Mouse (Mus musculus) CH12.LX (cell line): ENCODE results near the gene Rab4a. TPM values are rescaled to one million over a fixed set of nuclear protein-coding genes. Genes with fewer than 3 reads are reported as not detected.
A peak's percentile ranks its signal among the peaks of the same experiment; 100 is the strongest.

ENCODE experiments used
- DNase-seq: peaks from one replicate; pipeline ENCODE4 v3.0.0-alpha.2; 2013; ENCODE audit errors: extremely low read depth
- H3K27ac ChIP-seq: 2 replicates; pipeline ENCODE4 v1.5.1; 2012; ENCODE audit warnings: low read depth, mild to moderate bottlenecking, control low read depth, moderate library complexity; ENCODE audit not compliant: insufficient read depth
- H3K27me3 ChIP-seq: replicated peaks from 2 replicates; pipeline ENCODE3; 2012; ENCODE audit warnings: inconsistent platforms
- H3K36me3 ChIP-seq, 2 experiments: replicated peaks in 1 of 2; 2 replicates each; pipeline versions ENCODE3 to v1.6.1; 2012; ENCODE audit warnings: inconsistent platforms in 1 of 2, low read length in 1 of 2, mild to moderate bottlenecking in 1 of 2, mixed read lengths in 1 of 2, moderate library complexity in 1 of 2; ENCODE audit not compliant: control insufficient read depth in 1 of 2, insufficient read depth in 1 of 2
- H3K4me1 ChIP-seq, 2 experiments: 2 replicates each; pipeline ENCODE4 v1.6.1; 2012; ENCODE audit warnings: inconsistent platforms in 1 of 2, moderate library complexity in 1 of 2; ENCODE audit not compliant: insufficient read depth in 2 of 2, control insufficient read depth in 1 of 2
- H3K4me2 ChIP-seq: 2 replicates; pipeline ENCODE4 v1.6.1; 2012; ENCODE audit warnings: low read depth, mild to moderate bottlenecking, control low read depth; ENCODE audit not compliant: poor library complexity, insufficient read depth, severe bottlenecking
- H3K4me3 ChIP-seq, 3 experiments: fragments of 150-350 bp in 1 of 3; sonication (generic) in 1 of 3; replicated peaks in 1 of 3; 2 replicates each; pipeline versions ENCODE3 to v1.5.1; 2011 to 2012; ENCODE audit warnings: low read depth in 2 of 3, low read length in 2 of 3, mild to moderate bottlenecking in 2 of 3, moderate library complexity in 2 of 3, control low read depth in 1 of 3, improper control_type of control experiment in 1 of 3, inconsistent platforms in 1 of 3, mixed read lengths in 1 of 3; ENCODE audit not compliant: poor library complexity in 1 of 3
- H3K79me2 ChIP-seq: replicated peaks from 2 replicates; pipeline ENCODE4 v1.6.1; 2012; ENCODE audit warnings: mild to moderate bottlenecking, moderate library complexity; ENCODE audit not compliant: control insufficient read depth, poor library complexity, insufficient read depth, severe bottlenecking; ENCODE audit errors: extremely low read depth
- H3K9ac ChIP-seq: 2 replicates; pipeline ENCODE4 v1.6.1; 2012; ENCODE audit warnings: low read depth, mild to moderate bottlenecking, control low read depth, moderate library complexity; ENCODE audit not compliant: insufficient read depth
- H3K9me3 ChIP-seq: replicated peaks from 2 replicates; pipeline ENCODE3; 2012; ENCODE audit warnings: low read length, inconsistent platforms, mixed read lengths
- CHD1 ChIP-seq: IDR thresholded peaks from 2 replicates; pipeline ENCODE4 v1.6.1; 2012; ENCODE audit warnings: low read depth, low read length, improper control_type of control experiment, inconsistent platforms
- CTCF ChIP-seq, 2 experiments: IDR thresholded peaks in 1 of 2; conservative IDR thresholded peaks in 1 of 2; 2 replicates each; pipeline ENCODE4 v1.5.1; 2011 to 2012; ENCODE audit warnings: low read depth in 2 of 2, low read length in 2 of 2, improper control_type of control experiment in 1 of 2, inconsistent platforms in 1 of 2, mild to moderate bottlenecking in 1 of 2, moderate library complexity in 1 of 2
- E2F4 ChIP-seq: IDR thresholded peaks from 2 replicates; pipeline ENCODE4 v1.6.1; 2011; ENCODE audit warnings: low read depth, low read length, improper control_type of control experiment; ENCODE audit not compliant: insufficient replicate concordance
- ETS1 ChIP-seq: conservative IDR thresholded peaks from 2 replicates; pipeline ENCODE4 v1.6.1; 2012; ENCODE audit warnings: low read depth, mild to moderate bottlenecking, inconsistent platforms, low read length, improper control_type of control experiment, moderate library complexity
- GABPA ChIP-seq: IDR thresholded peaks from 2 replicates; pipeline ENCODE4 v1.6.1; 2012; ENCODE audit warnings: low read depth, low read length, improper control_type of control experiment, inconsistent platforms; ENCODE audit not compliant: insufficient replicate concordance
- HCFC1 ChIP-seq: IDR thresholded peaks from 2 replicates; pipeline ENCODE4 v1.6.1; 2012; ENCODE audit warnings: low read depth, mild to moderate bottlenecking, inconsistent platforms, low read length, improper control_type of control experiment
- IRF4 ChIP-seq: IDR thresholded peaks from 2 replicates; pipeline ENCODE4 v1.6.1; 2014; ENCODE audit warnings: low read depth, mild to moderate bottlenecking, inconsistent platforms, low read length, improper control_type of control experiment
- JUN ChIP-seq: IDR thresholded peaks from 2 replicates; pipeline ENCODE4 v1.6.1; 2011; ENCODE audit warnings: low read depth, mild to moderate bottlenecking, low read length, improper control_type of control experiment, moderate library complexity; ENCODE audit not compliant: insufficient read depth
- JUND ChIP-seq: conservative IDR thresholded peaks from 2 replicates; pipeline ENCODE4 v1.6.1; 2011; ENCODE audit warnings: low read depth, low read length, improper control_type of control experiment
- KAT2A ChIP-seq: IDR thresholded peaks from 2 replicates; pipeline ENCODE4 v1.6.1; 2012; ENCODE audit warnings: low read length, improper control_type of control experiment, inconsistent platforms; ENCODE audit not compliant: insufficient replicate concordance
- MAFK ChIP-seq: IDR thresholded peaks from 2 replicates; pipeline ENCODE4 v1.6.1; 2011; ENCODE audit warnings: low read length, improper control_type of control experiment; ENCODE audit not compliant: insufficient replicate concordance
- MAX ChIP-seq: IDR thresholded peaks from 2 replicates; pipeline ENCODE4 v1.6.1; 2011; ENCODE audit warnings: low read length, improper control_type of control experiment
- MAZ ChIP-seq: IDR thresholded peaks from 2 replicates; pipeline ENCODE4 v1.6.1; 2012; ENCODE audit warnings: low read depth, mild to moderate bottlenecking, inconsistent platforms, low read length, improper control_type of control experiment, moderate library complexity
- MEF2A ChIP-seq: IDR thresholded peaks from 2 replicates; pipeline ENCODE4 v1.6.1; 2014; ENCODE audit warnings: low read depth, mild to moderate bottlenecking, inconsistent platforms, low read length, improper control_type of control experiment, borderline replicate concordance
- MXI1 ChIP-seq: IDR thresholded peaks from 2 replicates; pipeline ENCODE4 v1.6.1; 2011; ENCODE audit warnings: mild to moderate bottlenecking, low read depth, low read length, improper control_type of control experiment
- MYC ChIP-seq: IDR thresholded peaks from 2 replicates; pipeline ENCODE4 v1.6.1; 2011; ENCODE audit warnings: low read depth, mild to moderate bottlenecking, improper control_type of control experiment, low read length
- NELFE ChIP-seq: IDR thresholded peaks from 2 replicates; pipeline ENCODE4 v1.6.1; 2011; ENCODE audit warnings: low read depth, low read length, improper control_type of control experiment
- NRF1 ChIP-seq: IDR thresholded peaks from 2 replicates; pipeline ENCODE4 v1.6.1; 2014; ENCODE audit warnings: low read depth, mild to moderate bottlenecking, inconsistent platforms, low read length, improper control_type of control experiment, moderate library complexity
- POLR2AphosphoS2 ChIP-seq: IDR thresholded peaks from 2 replicates; pipeline ENCODE4 v1.6.1; 2011; ENCODE audit warnings: low read depth, low read length, improper control_type of control experiment
- RAD21 ChIP-seq: IDR thresholded peaks from 2 replicates; pipeline ENCODE4 v1.6.1; 2011; ENCODE audit warnings: low read depth, mild to moderate bottlenecking, low read length, improper control_type of control experiment, moderate library complexity
- SIN3A ChIP-seq: IDR thresholded peaks from 2 replicates; pipeline ENCODE4 v1.6.1; 2012; ENCODE audit warnings: low read length, improper control_type of control experiment, inconsistent platforms
- SMC3 ChIP-seq: IDR thresholded peaks from 2 replicates; pipeline ENCODE4 v1.6.1; 2011; ENCODE audit warnings: low read depth, low read length, improper control_type of control experiment
- TBP ChIP-seq: conservative IDR thresholded peaks from 2 replicates; pipeline ENCODE4 v1.6.1; 2011; ENCODE audit warnings: low read depth, low read length, improper control_type of control experiment
- TCF12 ChIP-seq: IDR thresholded peaks from 2 replicates; pipeline ENCODE4 v1.6.1; 2014; ENCODE audit warnings: low read depth, mild to moderate bottlenecking, inconsistent platforms, low read length, improper control_type of control experiment
- USF2 ChIP-seq: conservative IDR thresholded peaks from 2 replicates; pipeline ENCODE4 v1.6.1; 2011; ENCODE audit warnings: low read depth, low read length, improper control_type of control experiment
- ZC3H11A ChIP-seq: IDR thresholded peaks from 2 replicates; pipeline ENCODE4 v1.6.1; 2012; ENCODE audit warnings: low read depth, mild to moderate bottlenecking, inconsistent platforms, low read length, improper control_type of control experiment
- ZKSCAN1 ChIP-seq: IDR thresholded peaks from 2 replicates; pipeline ENCODE4 v1.6.1; 2012; ENCODE audit warnings: low read depth, inconsistent platforms, low read length, improper control_type of control experiment, borderline replicate concordance
- ZNF384 ChIP-seq: IDR thresholded peaks from 2 replicates; pipeline ENCODE4 v1.6.1; 2012; ENCODE audit warnings: low read depth, low read length, improper control_type of control experiment, inconsistent platforms
- dilution Hi-C: fragments of 300-500 bp; cut with MboI; formaldehyde crosslinking; loops from 2 replicates; pipeline ENCODE4 v1.14.3; 2020; ENCODE audit warnings: low sequenced_read_pairs; ENCODE audit not compliant: extremely low pct_unique_long_range_greater_than_20kb, extremely low pct_ligation_motif_present
- in situ Hi-C: fragments of 300-500 bp; cut with MboI; formaldehyde crosslinking; loops from 3 replicates; pipeline ENCODE4 v1.14.3; 2019; ENCODE audit warnings: low sequenced_read_pairs, low pct_ligation_motif_present, low pct_unique_long_range_greater_than_20kb, mixed read lengths
- polyA plus RNA-seq: library from polyadenylated mRNA; unstranded; fragments of >175 nt; gene quantifications from 2 replicates; pipeline ENCODE4 v1.2.1, GENCODE M21; 2012; ENCODE audit warnings: low read depth; ENCODE audit not compliant: insufficient read length
- total RNA-seq, 2 experiments: library from RNA; depleted of rRNA; stranded (reverse); fragments of 300-350 nt in 1 of 2; fragments of >200 nt in 1 of 2; gene quantifications; 2 replicates each; pipeline ENCODE4 v1.2.3; 2012 to 2014

Gene Rab4a
- total and polyA plus RNA-seq, 3 experiments, result not detected

- Histone ChIP-seq H3K4me2 (no peak overlapping the region), H3K79me2 (no peaks in the 10 kb centered on the region), H3K4me1 (peaks cover 20 to 34% of the 10 kb centered on the region in 2 experiments), H3K4me3 (no peak overlapping the region), H3K27ac (no peak overlapping the region), H3K27me3 (no peaks in the 10 kb centered on the region), H3K36me3 (peaks cover 17 to 45% of the 10 kb centered on the region in 2 experiments), H3K9me3 (no peaks in the 10 kb centered on the region), H3K9ac (no peak overlapping the region)
- dilution Hi-C loops, result no loop called here
- TF ChIP-seq SIN3A (no peak), ETS1 (no peak), MAFK (no peak), USF2 (no peak), SMC3 (no peak), TCF12 (no peak), E2F4 (no peak), POLR2AphosphoS2 (no peak), CHD1 (no peak), JUND (no peak), MEF2A (no peak), MXI1 (no peak), GABPA (no peak), HCFC1 (no peak), MYC (no peak)
- DNase-seq, result no peak
- in situ Hi-C loops, result no loop called here
Observed at GRCm38 (mm10) chr8:123781256-123781655, 24.5 kb upstream of the Rab4a start.

- dilution Hi-C loops, result no loop called here
- Histone ChIP-seq H3K36me3 (peaks cover 17 to 45% of the 10 kb centered on the region in 2 experiments), H3K27me3 (no peaks in the 10 kb centered on the region), H3K4me1 (peaks cover 24 to 27% of the 10 kb centered on the region in 2 experiments), H3K9me3 (no peaks in the 10 kb centered on the region), H3K4me2 (no peak overlapping the region), H3K9ac (no peak overlapping the region), H3K27ac (no peak overlapping the region), H3K4me3 (no peak overlapping the region), H3K79me2 (no peaks in the 10 kb centered on the region)
- peak; percentile 57 for DNase-seq
- TF ChIP-seq MAZ, result no peak
- 0 out of 2 replicates have a peak, but pooled peaks have one; percentile 30 for TF ChIP-seq NRF1
- TF ChIP-seq MAX, result peak; percentile 29; the same call in 1 of the 2 replicates
- no peak for TF ChIP-seq ZKSCAN1
- TF ChIP-seq MEF2A, result 0 out of 2 replicates have a peak, but pooled peaks have one; percentile 14
- no peak for TF ChIP-seq POLR2AphosphoS2
- TF ChIP-seq ZC3H11A, result peak; percentile 22
- TF ChIP-seq TBP, result no peak
- TF ChIP-seq ZNF384, result no peak
- TF ChIP-seq MAFK, result no peak
- peak; percentile 75 for TF ChIP-seq RAD21
- TF ChIP-seq IRF4, result no peak
- no peak for TF ChIP-seq JUN
- TF ChIP-seq SMC3, result peak; percentile 72
- no peak for TF ChIP-seq E2F4
- 0 out of 2 replicates have a peak, but pooled peaks have one; percentile 26 for TF ChIP-seq MYC
- no peak for TF ChIP-seq ETS1
- peak; percentile 11 to 81; a peak in 3 of 4 replicates for TF ChIP-seq CTCF (conservative IDR thresholded peaks at IDR 0.05 in 1 of 2, IDR thresholded peaks at IDR 0.05 in 1 of 2; ENCODE audit: low read depth in 2 of 2, low read length in 2 of 2)
- 0 out of 2 replicates have a peak, but pooled peaks have one; percentile 31 for TF ChIP-seq NELFE
- TF ChIP-seq SIN3A, result no peak
- no peak for TF ChIP-seq KAT2A
- in situ Hi-C loops, result no loop called here
Observed at GRCm38 (mm10) chr8:123783525-123784249, 22.1 kb upstream of the Rab4a start.
